Mouse (Mus musculus) liver, embryonic 15.5 days (tissue): ENCODE data around the gene Usp49. TPM values are rescaled to one million over a fixed set of nuclear protein-coding genes. Genes with fewer than 3 reads are reported as not detected.
A peak's percentile ranks its signal among the peaks of the same experiment; 100 is the strongest.

Experiments
- ATAC-seq: fragments of 200-750 bp; cut with Nextera tagmentation; 2 replicates; pipeline ENCODE4 v1.8.0; 2017; ENCODE audit warnings: moderate number of reproducible peaks, mild to moderate bottlenecking, moderate library complexity; ENCODE audit not compliant: insufficient read depth
- H3K27ac ChIP-seq: fragments of 300-500 bp; sonication (generic); replicated peaks from 2 replicates; pipeline ENCODE4 v1.5.1; 2015; ENCODE audit warnings: mild to moderate bottlenecking, inconsistent platforms
- H3K27me3 ChIP-seq: fragments of 300-500 bp; sonication (generic); 2 replicates; pipeline ENCODE4 v1.6.1; 2015; ENCODE audit warnings: mild to moderate bottlenecking, inconsistent platforms
- H3K36me3 ChIP-seq: fragments of 300-500 bp; sonication (generic); replicated peaks from 2 replicates; pipeline ENCODE4 v1.6.1; 2015; ENCODE audit warnings: moderate library complexity, mild to moderate bottlenecking, inconsistent platforms
- H3K4me1 ChIP-seq: fragments of 300-500 bp; sonication (generic); replicated peaks from 2 replicates; pipeline ENCODE4 v1.6.1; 2015; ENCODE audit warnings: inconsistent platforms
- H3K4me2 ChIP-seq: fragments of 300-500 bp; sonication (generic); 2 replicates; pipeline ENCODE4 v1.6.1; 2015; ENCODE audit warnings: moderate library complexity, mild to moderate bottlenecking, inconsistent platforms
- H3K4me3 ChIP-seq: fragments of 300-500 bp; sonication (generic); replicated peaks from 2 replicates; pipeline ENCODE4 v1.5.1; 2015; ENCODE audit warnings: mild to moderate bottlenecking, inconsistent platforms
- H3K9ac ChIP-seq: fragments of 300-500 bp; sonication (generic); 2 replicates; pipeline ENCODE4 v1.6.1; 2015; ENCODE audit warnings: moderate library complexity, mild to moderate bottlenecking, inconsistent platforms
- H3K9me3 ChIP-seq: fragments of 300-500 bp; sonication (generic); replicated peaks from 2 replicates; pipeline ENCODE4 v1.6.1; 2016; ENCODE audit warnings: inconsistent platforms
- WGBS: fragments of 180-500 bp; shearing (Covaris S2); methylation state at CpG from one replicate; pipeline ENCODE4 v1.1.7; 2015; ENCODE audit warnings: mixed read lengths; ENCODE audit not compliant: insufficient replicate concordance; 5-methylcytosine and 5-hydroxymethylcytosine counted together
- polyA plus RNA-seq: library from polyadenylated mRNA; unstranded; fragments of >200 nt; fragmentation: Nextera tagmentation; extraction: Ambion mirVana; gene quantifications from 2 replicates; pipeline ENCODE4 v1.2.1, GENCODE M21; 2015

Usp49 gene
- polyA plus RNA-seq: 2.8 and 3.7 TPM in 2 replicates

DNA sequence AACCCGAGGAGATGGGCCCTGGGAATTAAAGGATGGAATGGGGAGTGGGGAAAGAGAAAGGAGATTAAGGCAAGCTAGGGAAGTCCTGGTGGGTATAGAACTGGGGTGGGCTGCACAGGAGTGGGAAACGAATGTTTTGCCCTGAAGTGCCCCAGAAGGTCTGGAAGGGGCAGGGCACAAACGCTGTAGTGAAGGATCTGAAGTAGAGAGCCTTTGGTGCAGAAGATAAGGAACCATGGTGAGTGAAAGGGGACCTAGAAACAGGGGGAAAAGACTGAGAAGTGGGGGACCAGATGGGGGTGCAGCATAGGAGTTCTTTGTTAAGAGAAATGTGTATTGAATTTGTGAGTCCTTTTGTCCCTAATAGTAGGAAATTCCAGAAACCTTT lies at the start of gene Usp49:
Usp49 (plus strand) TSS at position 13 of the 388 bp plus-strand sequence.
- 1% methylated on average over 3 of the region's 3 CpGs for WGBS
- no peaks in the 10 kb centered on the region for H3K9me3 ChIP-seq
- peaks cover 39% of the 10 kb centered on the region for H3K36me3 ChIP-seq
- no peaks in the 10 kb centered on the region for H3K27me3 ChIP-seq
- H3K4me1 ChIP-seq: peaks cover 61% of the 10 kb centered on the region
- H3K9ac ChIP-seq: peak within 1 kb of the TSS; percentile 85
- no peak for ATAC-seq
- peak within 1 kb of the TSS; percentile 96 for H3K27ac ChIP-seq
- peak within 1 kb of the TSS; percentile 100 for H3K4me2 ChIP-seq
- H3K4me3 ChIP-seq: peak within 1 kb of the TSS; percentile 84

GRCm38 (mm10) chr17:47580962-47581361 lies 49.5 kb upstream of the Usp49 start:
- peaks cover 35% of the 10 kb centered on the region for H3K4me1 ChIP-seq
- no peak overlapping the region for H3K9ac ChIP-seq
- no peaks in the 10 kb centered on the region for H3K27me3 ChIP-seq
- H3K9me3 ChIP-seq: no peaks in the 10 kb centered on the region
- H3K4me2 ChIP-seq: no peak overlapping the region
- no peak for ATAC-seq
- no peak overlapping the region for H3K4me3 ChIP-seq
- H3K36me3 ChIP-seq: no peaks in the 10 kb centered on the region
- H3K27ac ChIP-seq: no peak overlapping the region
- WGBS: 79% methylated on average over 4 of the region's 4 CpGs

GRCm38 (mm10) chr17:47588517-47588916 lies 42.0 kb upstream of the Usp49 start:
- WGBS: 78% methylated on average over 8 of the region's 8 CpGs
- no peak for ATAC-seq
- H3K4me3 ChIP-seq: no peak overlapping the region
- H3K36me3 ChIP-seq: no peaks in the 10 kb centered on the region
- H3K9ac ChIP-seq: no peak overlapping the region
- H3K9me3 ChIP-seq: no peaks in the 10 kb centered on the region
- peak overlapping the region; percentile 33; the same call in 1 of the 2 replicates for H3K27ac ChIP-seq
- H3K4me1 ChIP-seq: peaks cover 52% of the 10 kb centered on the region
- no peak overlapping the region for H3K4me2 ChIP-seq
- no peaks in the 10 kb centered on the region for H3K27me3 ChIP-seq

DNA sequence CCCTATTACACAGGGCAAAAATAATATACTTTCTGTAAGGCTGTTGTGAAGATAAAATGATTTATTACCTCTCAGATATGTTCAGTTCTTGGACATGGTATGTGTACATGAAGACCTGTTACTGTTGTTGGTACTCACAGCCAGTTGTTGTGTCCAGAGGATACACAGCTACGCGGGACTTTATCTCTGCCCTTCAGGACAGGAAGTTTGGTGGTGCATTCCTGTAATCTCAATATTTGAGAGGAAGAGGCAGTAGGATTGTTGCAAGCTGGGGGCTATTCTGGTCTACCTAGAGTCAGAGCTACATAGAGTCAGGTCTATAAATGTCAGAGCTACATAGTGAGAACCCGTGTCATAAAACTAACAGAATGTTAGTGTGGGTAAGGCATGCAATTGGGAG lies 39.4 kb upstream of the Usp49 start:
- Histone ChIP-seq H3K4me1 (peaks cover 52% of the 10 kb centered on the region), H3K27ac (peak overlapping the region; percentile 96), H3K27me3 (no peaks in the 10 kb centered on the region), H3K4me3 (no peak overlapping the region), H3K36me3 (peaks cover 14% of the 10 kb centered on the region; the same call in 1 of the 2 replicates), H3K4me2 (no peak overlapping the region), H3K9me3 (no peaks in the 10 kb centered on the region), H3K9ac (no peak overlapping the region; the same call in 1 of the 2 replicates)
- ATAC-seq: no peak
- 16% methylated on average over 3 of the region's 3 CpGs for WGBS

- Histone ChIP-seq H3K9me3 (no peaks in the 10 kb centered on the region), H3K36me3 (peaks cover 36% of the 10 kb centered on the region), H3K4me1 (peaks cover 74% of the 10 kb centered on the region), H3K27me3 (no peaks in the 10 kb centered on the region), H3K4me2 (peak overlapping the region; percentile 83), H3K9ac (peak overlapping the region; percentile 95), H3K27ac (peak overlapping the region; percentile 96), H3K4me3 (peak overlapping the region; percentile 90)
- peak; percentile 71 for ATAC-seq
- under 1% methylated on average over 63 of the region's 63 CpGs for WGBS
Observed at GRCm38 (mm10) chr17:47593215-47593853, 37.2 kb upstream of the Usp49 start.

DNA sequence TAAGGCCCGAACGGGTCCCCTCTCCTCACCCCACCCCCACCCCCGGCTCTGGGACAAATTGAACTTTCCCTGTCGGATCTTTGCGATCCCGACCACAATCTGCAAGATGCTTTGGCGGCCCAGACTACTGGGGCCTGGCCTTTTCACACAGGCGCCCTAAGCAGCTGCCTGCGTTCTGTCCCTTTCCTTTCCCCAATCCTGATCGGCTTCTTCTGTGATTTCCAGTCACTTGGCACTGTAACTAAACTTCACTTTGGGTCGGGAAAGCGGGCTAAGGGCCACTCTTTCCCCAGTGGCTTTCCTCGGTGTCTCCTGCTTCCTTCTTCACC lies 36.7 kb upstream of the Usp49 start:
- H3K4me1 ChIP-seq: peaks cover 79% of the 10 kb centered on the region
- no peaks in the 10 kb centered on the region for H3K27me3 ChIP-seq

GRCm38 (mm10) chr17:47594183-47594968 lies 36.1 kb upstream of the Usp49 start:
- Histone ChIP-seq H3K27me3 (no peaks in the 10 kb centered on the region), H3K36me3 (peaks cover 47% of the 10 kb centered on the region), H3K9ac (peak overlapping the region; percentile 95), H3K9me3 (no peaks in the 10 kb centered on the region), H3K27ac (peak overlapping the region; percentile 96), H3K4me3 (peak overlapping the region; percentile 90), H3K4me2 (peak overlapping the region; percentile 83), H3K4me1 (peaks cover 81% of the 10 kb centered on the region)
- ATAC-seq: no peak
- WGBS: under 1% methylated on average over 43 of the region's 43 CpGs

More for the DNA sequence above, 36.7 kb upstream of the Usp49 start:
- ATAC-seq: peak; percentile 0; the same call in 1 of the 2 replicates
- Histone ChIP-seq H3K27ac (peak overlapping the region; percentile 96), H3K9me3 (no peaks in the 10 kb centered on the region), H3K4me3 (peak overlapping the region; percentile 90), H3K9ac (peak overlapping the region; percentile 95), H3K36me3 (peaks cover 41% of the 10 kb centered on the region), H3K4me2 (peak overlapping the region; percentile 83)
- WGBS: 1% methylated on average over 13 of the region's 13 CpGs

GRCm38 (mm10) chr17:47594969-47595247 lies 35.6 kb upstream of the Usp49 start:
- H3K4me1 ChIP-seq: peaks cover 81% of the 10 kb centered on the region
- WGBS: 2% methylated on average over 9 of the region's 9 CpGs
- ATAC-seq: no peak

GRCm38 (mm10) chr17:47595248-47596161 lies 35.0 kb upstream of the Usp49 start:
- peaks cover 86% of the 10 kb centered on the region for H3K4me1 ChIP-seq
- WGBS: 1% methylated on average over 21 of the region's 21 CpGs
- peak; percentile 73 for ATAC-seq

More at GRCm38 (mm10) chr17:47594969-47595247, 35.6 kb upstream of the Usp49 start:
- Histone ChIP-seq H3K36me3 (peaks cover 52% of the 10 kb centered on the region), H3K4me3 (peak overlapping the region; percentile 90), H3K4me2 (peak overlapping the region; percentile 83), H3K9me3 (no peaks in the 10 kb centered on the region), H3K9ac (peak overlapping the region; percentile 95), H3K27ac (peak overlapping the region; percentile 96), H3K27me3 (no peaks in the 10 kb centered on the region)

GRCm38 (mm10) chr17:47596162-47596838 lies 34.2 kb upstream of the Usp49 start:
- H3K9ac ChIP-seq: peak overlapping the region; percentile 95
- H3K36me3 ChIP-seq: peaks cover 66% of the 10 kb centered on the region
- 20% methylated on average over 6 of the region's 6 CpGs for WGBS
- H3K4me3 ChIP-seq: peak overlapping the region; percentile 90
- H3K27ac ChIP-seq: peak overlapping the region; percentile 96
- ATAC-seq: no peak
- no peaks in the 10 kb centered on the region for H3K27me3 ChIP-seq
- peak overlapping the region; percentile 83 for H3K4me2 ChIP-seq
- no peaks in the 10 kb centered on the region for H3K9me3 ChIP-seq
- peaks cover 86% of the 10 kb centered on the region for H3K4me1 ChIP-seq

More at GRCm38 (mm10) chr17:47595248-47596161, 35.0 kb upstream of the Usp49 start:
- Histone ChIP-seq H3K36me3 (peaks cover 58% of the 10 kb centered on the region), H3K9me3 (no peaks in the 10 kb centered on the region), H3K9ac (peak overlapping the region; percentile 95), H3K27me3 (no peaks in the 10 kb centered on the region), H3K27ac (peak overlapping the region; percentile 96), H3K4me3 (peak overlapping the region; percentile 90), H3K4me2 (peak overlapping the region; percentile 83)
